Mouse (Mus musculus): Measurements from ENCODE around the gene Fnbp1l. TPM values are rescaled to one million over a fixed set of nuclear protein-coding genes. Genes with fewer than 3 reads are reported as not detected.
A peak's percentile ranks its signal among the peaks of the same experiment; 100 is the strongest.

The Fnbp1l gene
- total RNA-seq, 1 experiment from 2014 or later, result 2.7 TPM

DNA sequence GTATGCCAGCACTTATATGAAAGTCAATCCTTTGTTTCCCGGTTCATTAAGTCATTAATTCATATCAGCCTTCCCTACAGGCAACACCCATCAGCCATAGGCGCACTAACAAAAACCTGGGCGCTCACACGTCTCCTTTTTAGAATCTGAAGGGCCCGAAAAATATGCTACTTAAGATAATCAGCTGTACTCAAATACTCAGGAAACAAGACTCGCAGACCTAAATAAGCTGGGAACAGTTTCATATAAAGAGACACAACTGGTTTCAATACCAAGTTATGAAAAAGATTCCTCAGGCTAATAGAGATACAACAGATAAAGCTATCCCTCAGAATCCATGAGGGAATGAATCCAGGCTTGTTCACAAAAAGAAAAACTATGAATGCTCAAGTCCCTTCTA is 7.0 kb downstream of the Fnbp1l start:
- no peak for ATAC-seq (ENCODE audit: extremely low read depth, insufficient number of reproducible peaks, low FRiP score, poor library complexity, severe bottlenecking)

DNA sequence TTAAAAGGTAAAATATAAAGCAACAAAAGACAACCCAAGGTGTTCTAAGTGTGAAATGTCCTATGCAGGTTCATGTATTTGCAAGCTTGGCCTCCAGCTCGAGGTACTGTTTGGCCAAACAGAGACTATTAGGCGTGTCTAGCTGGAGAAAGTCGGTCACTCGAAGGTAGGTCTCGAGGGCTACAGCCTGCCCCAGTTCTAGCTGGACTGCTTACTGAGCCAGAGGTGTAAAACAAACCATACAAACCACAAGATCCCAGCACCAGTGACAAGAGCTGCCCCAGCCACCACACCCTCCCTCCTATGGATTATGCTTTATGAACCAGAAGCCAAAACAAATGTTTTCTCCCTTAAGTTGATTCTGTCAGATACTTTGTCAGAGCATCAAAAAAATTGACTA is 7.8 kb downstream of the Fnbp1l start:
- ATAC-seq (ENCODE audit: extremely low read depth, insufficient number of reproducible peaks, low FRiP score, poor library complexity, severe bottlenecking), result no peak

DNA sequence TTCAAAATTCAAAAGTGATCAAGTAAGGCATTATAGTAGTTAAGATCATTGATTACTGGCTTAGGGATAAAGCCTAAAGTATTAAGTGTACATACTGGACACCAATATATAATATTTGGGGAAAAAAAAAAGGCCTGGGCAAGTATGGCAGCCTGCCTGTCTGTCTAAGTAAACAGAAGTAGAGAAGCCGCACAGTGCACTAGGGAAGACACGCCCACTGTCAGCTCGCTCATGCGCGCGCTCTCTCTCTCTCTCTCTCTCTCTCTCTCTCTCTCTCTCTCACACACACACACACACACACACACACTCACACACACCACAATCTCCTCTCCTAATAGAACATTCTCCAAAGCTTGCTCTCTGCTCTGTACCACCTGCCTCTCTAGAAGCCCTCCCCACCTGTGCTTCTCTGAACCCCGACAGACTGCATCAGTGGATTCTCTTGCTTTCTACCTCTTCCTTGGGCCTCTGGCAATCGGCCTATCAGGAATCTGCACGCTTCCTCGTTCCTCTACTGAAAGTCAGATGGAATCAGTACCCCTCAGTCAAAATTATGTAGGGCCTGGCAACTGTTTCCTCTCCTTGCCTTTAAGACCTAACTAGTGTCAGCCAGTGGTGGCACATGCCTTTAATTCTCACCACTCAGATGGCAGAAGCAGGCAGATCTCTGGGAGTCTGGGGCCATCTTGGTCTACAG is 13.3 kb downstream of the Fnbp1l start:
- ATAC-seq (ENCODE audit: extremely low read depth, insufficient number of reproducible peaks, low FRiP score, poor library complexity, severe bottlenecking), result no peak

DNA sequence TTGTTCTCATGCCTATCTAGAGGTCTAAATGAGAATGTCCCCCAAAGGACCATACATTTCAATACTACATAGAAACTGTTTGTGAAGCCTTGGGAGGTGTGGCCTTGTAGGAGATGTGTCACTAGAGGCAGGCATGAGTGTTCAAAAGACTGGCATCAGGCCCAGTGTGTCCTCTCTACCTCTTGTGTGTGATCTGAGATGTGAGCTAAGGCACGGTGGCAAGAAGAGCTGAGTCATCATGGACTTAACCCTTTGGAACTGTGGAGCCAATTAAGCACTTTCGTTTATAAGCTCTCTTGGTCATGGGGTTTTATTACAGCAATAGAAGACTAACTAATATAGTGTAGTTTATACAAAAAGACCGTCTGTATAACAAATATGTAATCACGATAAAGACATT is 16.3 kb downstream of the Fnbp1l start:
- ATAC-seq (ENCODE audit: extremely low read depth, insufficient number of reproducible peaks, low FRiP score, poor library complexity, severe bottlenecking), result no peak

DNA sequence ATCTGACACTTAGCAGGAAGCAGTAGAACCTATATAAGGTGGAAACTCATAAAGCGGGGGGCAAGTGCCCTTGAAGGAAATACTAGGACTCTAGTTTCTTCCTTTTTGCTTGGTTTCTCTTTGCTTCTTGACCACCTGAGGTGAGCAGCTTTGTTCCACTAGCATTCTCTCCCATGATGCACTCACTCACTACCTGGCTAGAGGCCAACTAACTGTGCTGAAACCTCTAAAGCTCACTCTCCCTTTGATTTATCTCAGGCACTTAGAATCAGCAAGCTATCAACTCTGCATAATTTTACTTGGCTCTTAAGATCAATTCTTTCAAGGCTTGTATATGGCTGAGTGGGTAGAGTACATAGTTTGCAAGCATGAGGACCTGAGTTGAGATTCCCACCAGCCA is 17.1 kb downstream of the Fnbp1l start:
- no peak for ATAC-seq (ENCODE audit: extremely low read depth, insufficient number of reproducible peaks, low FRiP score, poor library complexity, severe bottlenecking)

DNA sequence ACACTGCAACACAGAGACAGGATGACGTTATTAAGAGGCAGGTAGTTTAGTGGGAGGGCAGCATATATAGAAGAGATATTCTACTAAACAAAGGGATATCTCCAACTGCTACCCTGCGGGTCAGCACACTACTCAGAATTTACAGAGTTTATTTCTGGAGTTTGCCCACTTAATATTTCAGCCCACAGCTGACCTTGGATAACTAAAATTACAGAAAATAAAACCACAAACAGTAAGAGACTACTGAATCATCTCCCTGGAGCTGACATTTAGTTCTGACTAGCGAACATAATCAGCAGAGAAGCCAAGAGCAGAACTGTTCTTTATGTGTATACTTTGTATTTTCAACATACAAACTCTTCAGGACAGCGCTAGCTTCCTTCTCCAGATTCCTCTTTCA is 20.2 kb downstream of the Fnbp1l start:
- no peak for ATAC-seq (ENCODE audit: extremely low read depth, insufficient number of reproducible peaks, low FRiP score, poor library complexity, severe bottlenecking)

DNA sequence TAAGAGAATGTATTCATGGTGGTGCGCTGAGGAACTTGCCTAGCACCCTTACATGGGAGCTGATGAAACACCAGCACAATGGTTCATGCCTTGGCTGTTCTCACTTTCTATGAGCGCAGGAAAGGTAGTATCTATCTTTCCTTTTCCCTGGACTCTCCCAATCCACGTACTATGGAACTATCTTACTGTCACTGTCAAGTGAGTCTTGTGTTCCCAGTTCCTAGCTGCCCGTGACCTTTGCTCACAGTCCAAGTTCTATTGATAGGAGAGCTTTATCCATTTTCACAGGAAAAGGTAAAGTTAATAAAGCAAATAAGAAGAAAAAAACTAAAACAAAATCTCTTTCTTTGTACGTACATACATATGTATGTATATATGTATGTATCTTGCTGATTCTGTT is 28.7 kb downstream of the Fnbp1l start:
- ATAC-seq (ENCODE audit: extremely low read depth, insufficient number of reproducible peaks, low FRiP score, poor library complexity, severe bottlenecking), result no peak

DNA sequence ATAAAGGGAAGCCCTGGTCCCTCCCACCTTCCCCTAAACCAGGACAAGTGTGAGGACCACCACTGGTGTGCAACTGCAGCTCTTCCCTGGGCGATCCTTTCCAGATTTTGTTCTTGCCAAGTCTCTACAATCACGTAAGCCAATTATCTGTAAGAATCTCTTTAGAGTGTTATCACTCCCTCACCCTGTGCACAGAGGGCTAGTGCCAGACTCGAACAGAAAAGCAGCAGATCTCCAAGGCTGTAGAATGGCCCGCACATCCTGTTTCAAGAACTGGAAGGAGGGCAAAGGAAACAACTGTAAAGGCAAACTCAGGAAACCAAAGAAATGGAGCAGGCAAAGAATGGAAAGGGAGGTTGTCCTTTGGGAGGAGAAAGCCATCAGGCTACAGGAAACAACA is 29.2 kb downstream of the Fnbp1l start:
- no peak for ATAC-seq (ENCODE audit: extremely low read depth, insufficient number of reproducible peaks, low FRiP score, poor library complexity, severe bottlenecking)

DNA sequence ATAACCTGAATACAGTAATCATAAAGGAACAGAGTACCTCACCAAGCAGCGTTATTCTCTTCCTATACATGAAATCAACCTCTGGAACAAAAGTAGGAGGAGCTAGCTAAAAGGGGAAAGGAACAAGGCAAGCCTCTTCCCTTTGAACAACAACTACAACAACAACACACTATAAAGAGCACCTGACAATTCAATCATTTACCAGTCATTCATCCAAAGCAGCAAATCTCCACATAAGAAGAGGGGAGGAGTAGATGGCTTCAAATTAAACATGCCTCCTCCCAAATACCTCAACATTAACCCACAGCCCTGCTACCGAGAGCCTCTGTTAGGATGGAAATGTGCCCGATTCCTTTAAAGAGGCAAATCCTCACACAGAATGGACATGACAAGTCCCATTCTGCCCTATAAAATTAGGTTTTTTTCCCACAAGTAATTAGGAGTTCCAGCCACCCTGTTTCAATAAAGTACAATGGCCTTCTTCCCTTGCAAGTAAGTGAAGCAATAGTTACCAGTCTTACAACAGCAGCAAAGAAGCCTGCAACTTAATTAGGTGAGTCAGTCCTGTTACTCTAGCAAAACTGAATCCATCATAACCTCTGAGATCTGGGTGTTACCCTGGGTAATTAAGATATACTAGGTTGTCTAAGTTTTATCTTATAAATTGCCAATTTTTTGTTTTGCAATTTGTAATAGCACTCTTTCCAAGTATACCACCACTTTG is 32.4 kb downstream of the Fnbp1l start:
- no peak for ATAC-seq (ENCODE audit: extremely low read depth, insufficient number of reproducible peaks, low FRiP score, poor library complexity, severe bottlenecking)

DNA sequence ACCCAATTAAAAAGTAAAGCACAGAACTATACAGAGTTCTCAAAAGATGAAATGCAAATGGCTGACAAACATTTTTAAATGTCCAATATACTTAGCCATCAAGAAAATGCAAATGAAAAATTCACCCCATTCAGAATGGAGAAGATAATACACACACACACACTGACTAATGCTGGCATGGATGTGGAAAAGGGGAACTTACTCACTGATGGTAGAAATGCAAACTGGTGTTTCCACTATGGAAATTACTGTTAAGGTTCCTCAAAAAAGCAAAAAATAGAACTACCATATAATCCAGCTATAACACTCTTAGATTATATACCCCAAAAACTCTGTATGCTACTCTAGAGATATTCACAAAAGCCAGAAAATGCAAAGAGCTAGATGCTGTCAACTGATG is 42.2 kb downstream of the Fnbp1l start:
- 0 out of 2 replicates have a peak, but pooled peaks have one; percentile 19 for ATAC-seq (ENCODE audit: extremely low read depth, insufficient number of reproducible peaks, low FRiP score, poor library complexity, severe bottlenecking)

DNA sequence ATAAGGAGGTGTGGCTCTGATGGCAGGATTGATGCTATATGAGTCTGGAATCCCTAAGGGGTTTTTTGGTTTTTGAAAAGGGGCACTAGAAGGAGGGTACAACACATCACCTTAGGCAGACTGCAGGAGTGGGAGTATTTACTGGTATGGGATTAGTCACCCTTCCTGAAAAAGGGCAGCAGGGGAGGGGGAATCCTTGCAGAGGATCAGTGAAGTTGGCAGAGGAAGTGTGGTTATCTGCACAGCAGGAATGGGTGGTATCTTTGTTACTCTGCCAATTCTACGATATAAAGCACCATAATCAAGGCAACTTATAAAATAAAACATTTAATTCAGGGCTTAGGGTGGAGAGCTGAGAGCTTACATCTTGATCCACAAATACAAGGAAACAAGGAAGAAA is 44.6 kb downstream of the Fnbp1l start:
- no peak for ATAC-seq (ENCODE audit: extremely low read depth, insufficient number of reproducible peaks, low FRiP score, poor library complexity, severe bottlenecking)

DNA sequence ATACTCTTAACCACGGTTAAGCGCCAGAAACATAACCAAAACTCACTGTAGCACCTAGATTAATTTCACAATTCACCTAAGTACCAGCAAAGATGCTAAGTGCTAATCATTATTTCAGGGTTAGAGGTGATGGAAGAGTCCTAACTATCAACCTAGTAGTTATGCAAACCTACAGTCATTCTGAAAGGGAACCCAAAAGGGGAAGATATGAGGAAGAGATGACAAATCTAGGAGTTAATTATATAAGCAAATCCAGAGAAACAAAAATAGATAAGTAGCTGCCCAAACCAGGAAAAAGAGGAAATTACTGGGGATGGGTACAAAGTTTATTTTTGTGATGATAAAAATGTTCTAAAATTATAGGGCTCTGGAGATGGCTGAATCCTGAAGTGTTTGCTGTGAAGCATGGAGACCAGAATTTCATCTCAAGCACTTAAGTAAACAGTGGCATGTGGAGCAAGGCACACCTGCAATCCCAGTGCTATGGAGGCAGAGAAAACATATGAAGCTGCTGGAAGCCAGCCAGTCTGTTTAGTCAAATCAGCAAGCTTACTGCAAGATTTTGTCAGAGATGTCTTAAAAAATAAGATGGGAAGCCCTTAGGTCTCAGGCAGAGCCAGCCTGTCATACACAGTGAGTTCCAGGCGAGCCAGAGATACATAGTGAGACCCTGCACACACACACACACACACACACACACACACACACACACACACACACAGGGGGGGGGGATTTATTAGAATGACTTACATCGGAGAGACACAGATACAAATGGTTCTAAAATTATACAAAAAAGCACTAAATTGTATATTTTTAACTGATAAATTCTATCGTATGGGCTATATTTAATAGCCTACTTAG is 45.9 kb downstream of the Fnbp1l start:
- ATAC-seq (ENCODE audit: extremely low read depth, insufficient number of reproducible peaks, low FRiP score, poor library complexity, severe bottlenecking), result no peak

DNA sequence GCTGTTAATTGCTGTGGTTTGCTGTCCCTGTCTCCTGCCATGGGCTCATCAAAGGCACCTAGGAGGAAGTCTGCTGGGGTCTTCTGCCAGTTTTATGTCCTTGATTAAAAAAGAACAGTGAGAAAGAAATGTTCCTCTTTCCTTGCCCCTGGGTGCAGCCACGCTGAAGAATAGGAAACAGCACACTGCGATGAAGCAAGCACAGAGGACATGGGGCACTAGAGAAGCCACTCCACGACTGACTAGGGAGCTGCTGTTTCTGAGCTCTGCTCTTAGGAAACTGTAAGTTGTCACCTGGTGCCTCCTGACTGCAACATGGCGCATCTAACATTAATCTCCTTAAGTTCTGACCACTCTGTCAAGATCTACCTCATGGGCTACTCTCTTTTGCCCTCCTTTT is 53.0 kb downstream of the Fnbp1l start:
- ATAC-seq (ENCODE audit: extremely low read depth, insufficient number of reproducible peaks, low FRiP score, poor library complexity, severe bottlenecking), result no peak

DNA sequence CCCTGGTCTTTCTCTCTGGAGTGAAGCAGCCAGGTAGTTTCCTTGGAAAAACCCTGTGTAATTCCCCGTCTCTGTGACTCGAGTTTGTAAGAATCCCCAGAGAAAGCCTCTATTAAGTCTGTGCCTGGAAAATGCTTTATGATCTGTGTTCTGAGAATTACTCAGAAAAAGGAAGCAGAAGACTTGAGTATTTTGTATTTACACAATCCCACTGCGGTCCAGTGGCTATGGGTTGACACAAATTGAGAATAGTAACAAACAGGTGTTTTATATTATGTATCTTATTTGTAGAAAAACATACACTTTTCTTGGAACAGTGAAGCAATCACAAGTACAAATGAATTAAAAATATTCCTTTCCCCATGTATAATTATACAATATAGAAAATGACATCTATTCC is 53.4 kb downstream of the Fnbp1l start:
- no peak for ATAC-seq (ENCODE audit: extremely low read depth, insufficient number of reproducible peaks, low FRiP score, poor library complexity, severe bottlenecking)

DNA sequence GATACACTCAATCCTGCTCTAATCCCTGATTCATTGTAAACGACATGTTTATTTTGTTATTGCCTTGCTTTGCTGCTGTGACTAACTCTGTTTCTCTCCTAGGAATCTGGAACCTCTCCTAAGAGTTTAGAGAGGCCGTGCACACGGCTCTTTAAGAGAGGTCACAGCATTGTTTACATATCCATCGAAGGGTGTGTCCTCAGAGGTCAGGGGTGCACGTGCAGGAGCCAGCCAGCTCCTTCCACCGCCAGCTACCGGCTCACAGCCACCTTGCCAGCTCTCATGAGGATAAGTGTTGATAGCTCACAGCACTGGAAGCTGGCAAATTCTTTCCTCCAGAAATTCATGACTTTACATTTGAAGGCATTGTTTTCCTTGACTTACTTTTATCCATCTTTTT is 54.2 kb downstream of the Fnbp1l start:
- no peak for ATAC-seq (ENCODE audit: extremely low read depth, insufficient number of reproducible peaks, low FRiP score, poor library complexity, severe bottlenecking)

DNA sequence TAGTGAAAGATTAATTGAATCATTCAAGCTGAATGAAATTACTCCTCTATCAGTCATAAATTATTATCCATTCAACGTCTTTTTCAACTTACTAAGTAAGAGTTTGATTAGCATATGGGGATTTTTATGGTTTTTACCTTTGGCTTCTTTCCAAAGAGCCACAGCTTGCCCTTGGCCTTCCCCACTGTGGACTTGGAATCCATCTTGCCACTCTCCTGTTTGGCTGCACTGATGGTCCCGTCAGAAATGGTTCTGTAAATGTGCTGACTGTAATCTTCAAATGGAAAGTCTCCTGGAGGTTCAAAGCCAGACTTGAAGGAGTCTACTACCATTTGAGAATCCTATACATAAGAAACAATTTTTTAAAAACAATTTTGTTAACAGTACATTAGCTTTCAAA is 61.7 kb downstream of the Fnbp1l start:
- ATAC-seq (ENCODE audit: extremely low read depth, insufficient number of reproducible peaks, low FRiP score, poor library complexity, severe bottlenecking), result no peak

DNA sequence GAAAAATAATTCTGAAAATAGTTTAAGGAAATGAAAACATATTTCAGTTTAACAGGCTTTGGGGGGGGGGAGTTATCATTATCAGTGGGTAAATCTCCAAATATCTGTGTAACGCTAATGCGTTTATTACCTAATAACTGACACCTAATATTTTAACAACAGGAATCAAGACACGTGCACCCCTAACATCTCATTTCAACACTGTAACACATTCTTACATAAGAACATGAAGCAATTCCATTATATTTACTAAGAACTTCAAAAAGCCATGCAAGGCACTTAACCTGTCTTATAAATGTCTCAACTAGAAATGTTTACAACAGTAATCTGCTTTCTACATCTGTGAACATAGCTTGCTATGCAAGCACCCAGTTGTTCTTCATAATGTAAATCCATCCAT is 68.3 kb downstream of the Fnbp1l start:
- no peak for ATAC-seq (ENCODE audit: extremely low read depth, insufficient number of reproducible peaks, low FRiP score, poor library complexity, severe bottlenecking)

DNA sequence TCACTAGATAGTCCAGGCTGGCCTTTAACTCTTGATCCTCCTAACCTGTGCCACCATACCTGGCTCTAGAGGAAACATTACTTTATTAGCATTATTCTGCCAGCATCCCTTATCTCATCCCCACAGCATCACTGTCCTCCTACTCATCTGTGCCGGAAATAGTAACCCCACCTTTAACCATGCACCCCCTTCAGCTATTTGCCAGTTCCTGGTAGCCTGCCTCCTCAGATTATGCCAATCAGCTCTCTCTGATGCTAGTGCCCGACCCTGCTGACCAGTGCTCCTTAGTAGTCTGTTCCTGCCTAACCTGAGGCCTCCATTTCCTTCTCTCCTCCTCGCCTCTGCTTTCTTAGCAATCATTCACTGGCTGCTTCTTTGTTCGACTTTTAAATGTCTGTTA is 72.0 kb downstream of the Fnbp1l start:
- ATAC-seq (ENCODE audit: extremely low read depth, insufficient number of reproducible peaks, low FRiP score, poor library complexity, severe bottlenecking), result no peak

DNA sequence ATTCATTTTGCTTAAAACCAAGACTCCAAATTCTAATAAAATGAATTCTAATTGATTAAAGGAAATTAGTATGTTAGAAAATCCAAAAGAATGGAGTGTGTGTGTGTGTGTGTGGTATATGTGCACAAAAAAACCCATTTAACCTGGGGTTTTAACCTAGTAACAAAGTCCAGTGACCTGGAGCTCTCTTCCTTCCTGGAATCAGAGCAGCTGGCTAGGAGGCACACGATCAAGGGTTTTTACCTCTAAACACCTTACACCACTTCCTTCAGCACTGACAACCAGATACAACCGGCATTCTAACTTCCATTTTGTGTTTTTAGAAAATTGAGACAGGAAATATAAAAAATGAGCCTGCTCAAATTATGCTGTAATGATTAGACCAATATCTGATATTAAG is 74.2 kb downstream of the Fnbp1l start:
- ATAC-seq (ENCODE audit: extremely low read depth, insufficient number of reproducible peaks, low FRiP score, poor library complexity, severe bottlenecking), result no peak

DNA sequence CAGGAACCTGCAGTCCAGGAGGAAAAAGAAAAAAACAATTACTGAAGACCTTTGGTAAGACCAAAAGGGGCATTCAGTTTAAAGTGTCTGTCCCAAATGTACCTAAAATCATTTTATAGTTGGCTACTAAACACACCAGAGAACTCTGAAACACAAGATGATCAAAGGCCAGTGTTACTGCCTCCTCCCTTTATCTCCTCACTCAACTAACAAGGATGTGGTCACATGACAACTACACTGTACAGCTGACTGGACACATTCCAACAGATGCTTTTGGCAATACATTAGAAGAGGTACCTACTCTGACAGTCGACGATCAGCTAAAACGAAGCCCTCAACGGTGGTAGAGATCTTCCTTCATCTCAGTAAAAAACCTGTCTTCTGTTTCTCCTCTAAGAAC is 78.6 kb downstream of the Fnbp1l start:
- no peak for ATAC-seq (ENCODE audit: extremely low read depth, insufficient number of reproducible peaks, low FRiP score, poor library complexity, severe bottlenecking)
